Mouse (Mus musculus) hematopoietic stem cell, adult 5-6 weeks (primary cell): Measurements from ENCODE around the gene Palmd. TPM values are rescaled to one million over a fixed set of nuclear protein-coding genes. Genes with fewer than 3 reads are reported as not detected.

Experiments used
- ATAC-seq, 2 experiments: fragments of 125-278 bp in 1 of 2; replicated peaks in 1 of 2; 2 replicates each; pipeline ENCODE4 v1.8.0; 2016 to 2017; ENCODE audit warnings: inconsistent platforms in 2 of 2, mild to moderate bottlenecking in 2 of 2, moderate number of reproducible peaks in 2 of 2, low read depth in 1 of 2, moderate TSS enrichment in 1 of 2; ENCODE audit not compliant: low FRiP score in 2 of 2, poor library complexity in 2 of 2, severe bottlenecking in 2 of 2, insufficient read depth in 1 of 2, low TSS enrichment in 1 of 2
- total RNA-seq: library from RNA; stranded (forward); fragments of 172-1452, 232-1000 nt; gene quantifications from 2 replicates; pipeline ENCODE4 v1.2.3, GENCODE M21; 2017

Gene Palmd
- total RNA-seq, 1 experiment from 2014 or later = not detected

DNA sequence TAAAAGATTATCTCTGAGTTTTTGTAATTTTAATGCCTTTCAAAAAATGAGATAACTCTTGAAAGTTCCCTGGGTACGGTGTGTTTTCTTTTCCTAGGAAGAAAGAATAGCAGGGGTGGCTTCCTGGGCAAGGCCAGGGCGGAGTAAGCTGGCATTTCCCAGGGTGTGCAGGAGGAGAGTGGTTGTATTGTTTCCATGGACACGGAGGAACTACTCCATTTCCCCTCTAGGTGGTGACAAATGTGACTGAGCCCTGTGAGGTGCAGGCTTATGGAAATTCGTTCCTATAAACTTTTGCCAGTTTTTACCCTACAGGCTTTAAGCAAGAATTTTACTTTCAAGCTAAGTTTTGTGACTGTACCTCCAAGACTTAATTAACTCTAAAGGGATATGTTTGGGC, 2.6 kb downstream of the Palmd start:
- peak; percentile 95 for ATAC-seq

DNA sequence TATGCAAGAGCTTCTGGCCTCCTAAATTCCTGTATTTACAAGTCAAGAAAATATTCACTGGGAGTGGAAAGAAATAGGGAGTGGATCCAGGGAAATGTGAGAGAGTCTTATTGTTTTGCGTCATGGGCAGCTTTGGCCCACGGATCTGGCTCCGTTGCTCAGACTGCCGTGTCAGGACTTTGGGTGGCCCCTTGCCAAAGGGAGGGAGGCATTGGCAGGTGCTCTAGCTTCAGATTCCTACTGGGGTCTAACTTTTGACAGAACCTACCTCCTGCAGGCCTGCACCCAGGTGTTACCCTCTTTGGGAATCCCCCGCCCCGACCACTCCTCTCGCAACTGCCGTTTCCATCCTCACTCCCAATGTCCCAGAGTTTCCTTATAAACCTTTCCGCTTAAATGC, 4.4 kb downstream of the Palmd start:
- no peak for ATAC-seq

DNA sequence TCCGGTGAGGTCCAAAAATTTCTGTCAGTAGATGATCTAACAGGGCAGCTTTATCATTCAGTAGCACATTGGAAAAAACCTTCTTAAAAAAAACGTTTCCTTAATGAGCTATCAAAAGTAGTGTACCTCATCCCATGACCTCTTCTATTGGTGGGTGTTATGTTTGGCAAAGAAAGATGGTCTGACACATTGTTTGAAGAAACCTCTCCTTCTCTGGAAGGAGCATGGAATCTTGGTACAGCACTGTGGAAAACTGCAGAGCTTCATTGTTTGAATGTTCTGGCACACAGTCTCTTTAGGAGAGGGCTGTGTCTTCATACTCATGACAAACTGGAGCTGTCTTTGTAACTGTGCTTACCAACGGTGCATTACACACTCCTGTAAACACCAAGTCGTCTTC, 5.6 kb downstream of the Palmd start:
- ATAC-seq = no peak

DNA sequence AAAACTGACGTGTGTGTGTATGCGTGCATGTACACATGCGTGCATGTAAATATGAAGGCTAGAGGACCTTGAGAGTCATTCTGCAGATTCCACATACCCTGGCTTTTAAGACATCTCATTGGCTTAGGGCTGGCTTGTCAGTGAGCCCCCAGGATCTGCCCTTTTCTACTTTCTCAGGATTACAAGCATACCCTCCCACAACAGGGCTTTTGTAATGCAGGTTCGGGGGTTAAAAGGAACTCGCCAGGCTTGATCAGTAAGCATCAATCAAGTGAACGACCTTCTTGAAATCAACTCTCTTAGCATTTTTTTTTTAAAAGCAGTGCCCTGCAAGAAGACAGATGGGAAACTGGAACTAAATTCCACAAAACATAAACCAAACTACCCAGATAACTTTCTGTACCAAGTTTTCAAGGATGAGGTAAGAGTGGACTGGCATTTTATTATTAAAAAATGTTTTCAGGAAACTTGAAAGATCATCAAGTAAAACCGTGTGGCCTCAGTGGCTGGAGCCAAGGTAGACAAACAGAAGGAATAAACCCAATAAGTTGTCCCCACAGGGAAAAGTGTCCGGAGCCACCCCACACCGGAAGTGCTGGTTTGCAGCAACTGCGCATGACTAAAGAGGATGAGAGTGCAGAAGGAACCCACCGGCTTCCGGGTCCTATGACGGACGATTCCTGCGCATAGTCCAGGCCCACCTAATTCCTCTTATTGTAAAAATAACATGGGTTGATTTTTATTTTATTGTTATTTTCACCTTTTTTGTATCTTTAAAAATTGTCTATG, 7.2 kb downstream of the Palmd start:
- ATAC-seq = no peak

DNA sequence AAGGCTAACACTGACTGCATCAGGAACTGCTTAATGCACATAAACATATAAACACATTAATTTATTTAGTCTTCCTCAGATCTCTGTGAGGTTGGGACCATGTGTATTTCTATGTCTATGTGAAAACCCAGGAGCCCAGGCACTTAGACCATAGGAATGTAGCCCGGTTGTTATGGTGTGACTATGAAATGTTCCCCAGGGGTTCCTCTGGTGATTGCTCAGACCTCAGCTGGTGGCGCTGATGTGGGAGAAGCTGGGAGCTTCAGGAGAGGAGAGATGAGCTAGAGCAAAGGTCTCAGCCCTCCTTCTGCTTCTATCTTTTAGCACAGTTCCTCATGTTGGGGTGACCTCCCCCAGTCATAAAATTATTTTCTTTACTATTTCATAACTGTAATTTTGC, 8.4 kb downstream of the Palmd start:
- no peak for ATAC-seq

DNA sequence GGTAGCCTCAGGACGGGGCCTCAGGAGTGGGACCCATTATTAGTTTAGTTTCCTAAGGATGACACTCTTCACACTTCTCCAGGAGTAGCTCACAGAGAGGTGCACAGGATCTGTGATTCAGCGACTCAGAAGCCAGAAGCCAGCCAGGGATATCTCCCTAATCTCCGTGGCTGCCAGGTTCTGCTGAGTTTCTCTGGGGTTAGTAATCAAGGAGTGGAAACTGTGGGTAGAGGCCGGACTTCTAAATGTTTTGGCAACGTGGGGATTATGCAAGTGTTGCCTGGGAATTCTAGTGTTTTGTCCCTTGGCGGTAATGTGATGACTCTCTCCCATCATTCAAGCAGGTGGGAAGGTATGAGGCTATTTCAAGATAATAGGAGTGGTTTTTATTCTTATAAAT, 13.7 kb downstream of the Palmd start:
- no peak for ATAC-seq

DNA sequence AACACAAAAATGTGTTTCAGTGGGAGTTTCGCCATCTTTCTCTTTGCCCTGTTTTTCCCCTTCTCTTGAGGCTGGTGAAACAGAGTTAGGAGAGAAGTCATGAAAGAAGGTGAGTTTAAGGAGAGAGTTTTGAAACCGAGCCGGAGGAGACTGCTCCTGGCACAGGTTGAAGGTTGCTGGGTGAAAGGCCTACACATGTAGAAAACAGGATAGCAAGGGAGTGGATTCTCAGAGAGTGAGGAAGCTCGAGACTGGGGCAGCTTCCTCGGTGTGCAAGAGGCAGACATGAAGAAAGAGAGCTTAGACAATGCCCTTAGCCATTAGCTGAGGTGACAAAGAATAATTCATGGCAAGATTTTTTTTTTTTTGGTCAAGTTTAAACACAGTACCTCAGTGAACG, 15.4 kb downstream of the Palmd start:
- ATAC-seq = no peak

DNA sequence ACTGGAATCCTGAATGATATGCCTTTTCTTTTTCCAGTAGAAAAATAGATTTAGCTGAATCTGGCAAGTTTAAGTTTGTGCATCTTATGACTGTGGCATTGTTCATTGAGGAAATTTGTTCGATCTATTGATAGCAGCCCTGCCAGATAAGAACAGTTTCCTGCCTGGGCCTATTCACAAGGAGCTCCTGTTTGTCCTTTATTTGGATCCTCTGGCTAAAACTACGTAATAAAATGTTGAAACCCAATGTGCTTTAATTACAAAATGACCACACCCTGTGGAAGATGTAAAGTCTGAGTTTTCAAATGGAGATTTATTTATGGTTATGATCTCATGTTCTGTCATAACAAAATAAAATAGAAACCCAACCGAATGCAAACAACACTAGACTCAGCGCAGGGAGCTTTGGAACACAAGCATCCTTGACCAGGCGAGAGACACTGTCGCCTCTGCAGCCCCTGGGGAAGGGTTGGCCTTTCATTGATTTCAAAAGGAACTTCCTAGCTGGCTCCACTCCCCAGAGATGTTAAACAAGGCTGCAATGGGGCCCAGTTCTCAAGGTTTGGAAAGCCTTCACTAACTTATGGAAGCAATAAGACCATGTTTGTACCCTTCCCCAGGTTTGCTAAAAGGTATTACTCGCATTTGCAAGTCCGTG, 16.4 kb downstream of the Palmd start:
- no peak for ATAC-seq

DNA sequence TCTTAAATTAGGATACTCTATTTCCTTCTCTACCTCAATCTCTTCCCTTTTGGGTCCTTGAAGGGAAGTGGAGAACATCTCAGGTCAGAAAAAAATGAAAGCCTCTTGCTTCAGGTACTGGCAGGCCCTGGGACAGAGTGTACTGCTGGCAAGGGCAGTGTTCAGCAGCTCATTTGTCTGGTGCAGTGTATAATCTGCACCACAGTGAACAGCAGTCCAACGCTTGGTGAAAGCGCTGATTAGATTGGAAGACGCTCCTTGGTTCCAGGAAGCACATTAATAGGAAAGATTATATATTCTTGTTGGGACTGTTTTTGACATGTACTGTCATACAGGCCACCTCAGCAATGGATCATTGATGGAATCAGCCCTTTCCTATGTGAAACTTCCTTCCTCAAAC, 17.3 kb downstream of the Palmd start:
- ATAC-seq = no peak

DNA sequence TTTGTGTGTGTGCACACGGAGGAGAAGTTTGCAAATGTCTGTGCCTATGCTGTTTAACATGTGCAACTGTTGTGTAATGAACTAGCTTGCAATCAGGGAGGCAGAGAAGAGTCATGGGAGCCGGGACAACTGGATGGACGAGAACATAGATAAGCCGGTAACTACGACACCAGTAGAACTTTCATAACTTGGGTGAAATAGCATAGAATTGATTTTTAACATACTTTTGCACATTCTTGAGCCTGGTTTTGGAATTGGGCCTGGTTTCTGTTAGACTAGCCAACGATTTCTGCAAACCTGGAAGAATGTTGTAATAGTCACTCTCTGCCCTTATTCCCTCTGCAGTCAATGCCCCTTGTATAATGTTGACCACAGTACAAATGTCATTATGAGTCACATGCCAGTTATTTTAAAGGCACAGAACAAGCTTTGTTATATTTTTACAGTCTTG, 18.1 kb downstream of the Palmd start:
- no peak for ATAC-seq

DNA sequence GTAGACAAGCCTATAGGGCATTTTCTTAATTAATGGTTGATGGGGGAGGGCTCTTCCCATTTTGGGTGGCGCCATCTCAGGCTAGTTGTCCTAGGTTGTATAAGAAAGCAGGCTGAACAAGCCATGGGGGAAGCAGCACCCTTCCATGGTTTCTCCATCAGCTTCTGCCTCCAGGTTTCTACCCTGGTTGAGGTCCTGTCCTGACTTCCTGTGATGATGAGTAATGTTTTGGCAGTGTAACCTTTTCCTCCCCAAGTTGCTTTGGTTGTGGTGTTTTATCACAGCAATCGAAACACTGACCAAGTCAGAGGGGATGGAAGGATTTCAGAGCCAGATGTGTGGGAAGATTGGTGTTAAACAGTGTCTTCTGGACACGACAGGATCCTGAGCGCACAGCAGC, 22.3 kb downstream of the Palmd start:
- ATAC-seq = no peak

DNA sequence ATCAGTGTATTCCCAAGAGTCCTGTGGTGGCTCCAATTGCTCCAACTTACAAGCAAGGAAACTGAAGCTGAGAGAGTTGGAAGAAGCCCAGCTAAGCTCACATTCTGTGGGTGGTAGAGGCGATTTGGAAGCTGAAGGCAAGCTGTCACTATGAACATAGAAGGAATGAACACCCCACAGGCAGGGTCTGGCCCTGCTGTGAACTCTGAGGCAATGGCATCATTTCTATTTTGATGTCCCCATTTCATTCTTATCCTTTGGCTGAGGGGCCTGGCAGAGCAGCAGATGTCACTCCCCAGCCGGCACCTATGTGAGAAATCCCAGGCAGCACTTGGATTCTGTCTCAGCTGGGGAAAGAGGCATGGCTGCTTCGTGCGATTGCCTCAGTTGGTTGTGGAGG, 25.4 kb downstream of the Palmd start:
- ATAC-seq = no peak

DNA sequence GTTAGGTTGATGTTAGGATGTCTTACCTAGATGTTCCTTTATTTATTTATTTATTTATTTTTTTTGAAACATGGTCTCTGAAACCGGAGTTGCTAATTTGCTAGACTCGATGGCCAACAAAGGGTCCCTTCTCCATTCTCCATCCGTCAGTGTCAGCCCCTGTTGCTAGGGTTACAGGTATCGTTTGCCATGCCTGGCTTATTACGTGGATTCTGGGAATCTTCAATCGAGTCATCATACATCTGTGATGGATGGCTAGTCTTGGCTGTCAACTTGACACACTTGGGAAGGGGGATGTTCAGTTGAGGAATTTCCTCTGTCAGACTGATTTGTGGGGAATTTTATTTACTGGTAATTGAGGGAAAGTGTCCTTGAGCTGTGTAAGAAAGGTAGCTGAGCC, 26.0 kb downstream of the Palmd start:
- ATAC-seq = no peak

DNA sequence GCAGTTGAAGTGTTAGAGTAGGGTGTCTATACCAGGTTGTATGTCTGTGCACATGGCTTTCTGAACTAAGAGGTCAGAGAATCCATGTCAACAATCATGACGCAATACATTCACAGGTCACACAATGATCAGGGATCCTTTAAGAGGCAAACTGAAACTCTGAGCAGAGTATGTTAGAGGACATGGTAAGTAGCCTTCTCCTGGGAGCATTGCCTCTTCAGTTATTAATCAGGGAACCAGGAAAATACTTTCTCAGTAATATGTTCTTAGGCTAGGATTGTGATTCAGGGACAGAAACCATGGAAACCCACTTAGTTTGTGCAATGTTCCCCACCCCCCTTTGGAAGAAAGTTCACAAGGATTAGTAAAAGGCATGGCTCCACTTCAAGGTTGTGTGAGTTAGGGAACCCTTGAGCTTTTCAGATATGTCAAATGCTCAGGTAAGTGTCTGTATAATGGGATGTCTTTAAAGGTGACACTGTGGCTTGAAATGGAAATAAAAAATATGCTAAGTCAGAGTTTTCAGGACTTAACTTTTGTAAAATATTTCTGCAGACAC, 27.1 kb downstream of the Palmd start:
- ATAC-seq = no peak

DNA sequence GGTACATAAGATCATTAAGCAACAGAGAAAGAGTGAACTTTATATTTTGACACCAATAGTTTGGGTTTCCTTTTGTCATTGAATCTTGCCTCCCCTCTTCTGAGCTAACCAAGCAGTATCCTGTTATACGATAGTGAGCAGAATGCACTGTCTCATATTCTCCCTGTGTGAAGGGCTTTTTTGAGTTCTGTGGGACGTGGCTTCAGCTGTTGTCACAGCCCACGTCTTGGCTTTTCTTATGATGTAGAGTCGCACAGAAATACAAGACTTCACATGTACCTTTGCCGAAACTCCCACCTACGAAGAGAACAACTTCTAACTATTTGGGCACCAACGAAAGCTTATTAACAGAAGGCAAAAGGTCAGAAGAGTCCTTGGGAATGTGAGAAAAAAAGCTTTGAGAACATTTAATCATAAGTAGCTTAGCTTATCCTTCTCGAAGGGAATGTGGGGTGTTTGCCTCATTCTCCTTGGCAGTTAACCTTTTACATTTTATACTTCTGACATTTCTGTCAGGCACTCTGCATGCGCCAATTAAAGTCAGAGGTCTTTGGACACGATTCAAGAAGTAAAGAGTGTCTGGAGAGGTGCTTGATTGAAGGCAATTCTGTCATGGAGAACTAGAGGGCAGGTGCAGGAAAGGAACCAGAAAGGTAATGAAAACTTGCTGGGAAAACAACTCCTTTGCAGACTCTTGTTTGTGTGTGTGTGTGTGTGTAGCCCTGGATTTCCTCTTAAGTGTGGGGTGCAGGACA, 27.8 kb downstream of the Palmd start:
- no peak for ATAC-seq

DNA sequence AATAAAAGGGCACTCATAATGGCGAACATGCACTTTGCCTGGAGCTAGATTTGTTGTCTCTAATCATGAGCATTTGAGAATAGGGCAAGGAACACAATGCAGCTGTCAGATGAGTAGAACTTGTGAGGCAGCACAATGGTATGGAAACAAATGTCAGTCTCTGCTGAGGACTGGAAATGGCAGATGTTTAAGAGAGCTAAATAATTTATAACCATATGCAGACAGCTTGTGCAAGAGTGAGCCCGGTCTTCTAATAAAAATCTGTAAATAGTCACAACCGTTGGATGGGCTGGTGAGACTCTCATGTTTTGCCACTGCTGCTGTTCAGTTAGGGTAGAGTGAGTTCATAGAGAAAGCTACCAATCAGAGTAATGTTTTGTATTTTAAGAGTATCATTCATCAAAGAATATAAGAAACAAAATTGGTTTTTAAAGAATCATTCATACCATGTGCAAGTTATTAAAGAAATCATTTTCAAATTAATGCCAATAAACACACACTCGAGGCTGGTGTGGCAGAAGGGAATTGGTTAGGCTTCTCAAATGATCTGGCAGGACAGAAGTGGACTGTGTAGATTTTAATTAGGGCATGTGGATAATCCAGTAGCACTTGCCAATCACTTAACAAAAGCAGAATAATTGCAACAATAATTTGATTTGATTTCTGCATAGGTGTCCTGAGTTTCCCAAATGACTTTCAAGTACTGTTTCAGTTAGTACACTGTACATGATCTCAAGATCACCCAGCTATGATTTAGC, 31.7 kb downstream of the Palmd start:
- ATAC-seq = no peak

DNA sequence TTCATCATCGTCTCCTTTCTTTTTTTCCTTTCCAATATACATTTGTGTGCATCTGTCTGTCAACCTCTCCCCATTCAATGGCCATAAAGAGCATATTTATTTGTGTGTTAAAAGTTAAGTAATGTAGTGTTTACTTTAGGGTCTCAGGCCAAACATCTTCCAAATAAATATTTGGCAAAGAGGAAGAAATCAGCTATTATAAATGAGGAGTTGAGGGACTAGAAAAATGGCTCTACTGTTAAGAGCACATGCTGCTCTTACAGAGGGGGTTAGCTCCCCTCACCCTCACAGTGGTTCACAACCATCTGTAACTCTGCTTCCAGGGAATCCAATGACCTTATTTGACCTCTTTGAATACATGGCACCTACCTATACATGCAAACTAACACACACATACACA, 35.6 kb downstream of the Palmd start:
- no peak for ATAC-seq
